Mouse (Mus musculus): ENCODE results near the gene Dhdds. TPM values are rescaled to one million over a fixed set of nuclear protein-coding genes. Genes with fewer than 3 reads are reported as not detected.

Dhdds gene
- total RNA-seq, 2 experiments from 2014 or later: 49.1 to 57.1 TPM

GRCm38 (mm10) chr4:133962566-133962965, 38.2 kb downstream of the Dhdds start:
- intact Hi-C loops (cut with DNase I): loop anchor here (10.0 kb wide), 1 partner anchor 48 kb away; no protein-coding TSS in a partner anchor
- DNase-seq: no peak

- no peak for DNase-seq
- intact Hi-C loops (cut with DNase I): no loop called here
Observed at GRCm38 (mm10) chr4:133958884-133959283, 41.8 kb downstream of the Dhdds start.

GRCm38 (mm10) chr4:133956358-133956757, 44.4 kb downstream of the Dhdds start:
- intact Hi-C loops (cut with DNase I): no loop called here
- no peak for DNase-seq

GRCm38 (mm10) chr4:133946736-133947135, 54.0 kb downstream of the Dhdds start:
- intact Hi-C loops (cut with DNase I): no loop called here
- DNase-seq: no peak

DNA sequence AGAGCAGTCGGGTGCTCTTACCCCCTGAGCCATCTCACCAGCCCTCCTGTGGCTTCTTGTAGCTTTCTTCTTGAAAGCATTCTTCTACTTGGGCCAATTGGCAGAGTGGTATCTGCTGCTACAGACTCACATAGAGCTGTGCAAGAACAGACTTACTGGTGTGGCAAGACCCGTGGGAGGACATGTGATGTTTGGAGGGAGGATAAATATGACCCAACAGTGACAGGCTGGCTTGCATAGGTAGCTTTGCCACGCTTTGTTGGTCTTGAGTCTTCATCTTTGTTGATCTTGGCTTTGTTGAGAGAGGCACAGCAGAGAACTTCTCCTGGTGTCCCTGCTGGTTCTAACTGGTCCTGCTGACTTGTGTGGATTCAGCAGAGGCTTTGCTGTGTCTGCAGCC, 56.9 kb downstream of the Dhdds start:
- no peak for DNase-seq
- intact Hi-C loops (cut with DNase I): no loop called here

GRCm38 (mm10) chr4:133942679-133943078, 58.0 kb downstream of the Dhdds start:
- intact Hi-C loops (cut with DNase I): no loop called here
- no peak for DNase-seq

GRCm38 (mm10) chr4:133941576-133941975, 59.1 kb downstream of the Dhdds start:
- intact Hi-C loops (cut with DNase I): no loop called here
- DNase-seq: no peak

DNA sequence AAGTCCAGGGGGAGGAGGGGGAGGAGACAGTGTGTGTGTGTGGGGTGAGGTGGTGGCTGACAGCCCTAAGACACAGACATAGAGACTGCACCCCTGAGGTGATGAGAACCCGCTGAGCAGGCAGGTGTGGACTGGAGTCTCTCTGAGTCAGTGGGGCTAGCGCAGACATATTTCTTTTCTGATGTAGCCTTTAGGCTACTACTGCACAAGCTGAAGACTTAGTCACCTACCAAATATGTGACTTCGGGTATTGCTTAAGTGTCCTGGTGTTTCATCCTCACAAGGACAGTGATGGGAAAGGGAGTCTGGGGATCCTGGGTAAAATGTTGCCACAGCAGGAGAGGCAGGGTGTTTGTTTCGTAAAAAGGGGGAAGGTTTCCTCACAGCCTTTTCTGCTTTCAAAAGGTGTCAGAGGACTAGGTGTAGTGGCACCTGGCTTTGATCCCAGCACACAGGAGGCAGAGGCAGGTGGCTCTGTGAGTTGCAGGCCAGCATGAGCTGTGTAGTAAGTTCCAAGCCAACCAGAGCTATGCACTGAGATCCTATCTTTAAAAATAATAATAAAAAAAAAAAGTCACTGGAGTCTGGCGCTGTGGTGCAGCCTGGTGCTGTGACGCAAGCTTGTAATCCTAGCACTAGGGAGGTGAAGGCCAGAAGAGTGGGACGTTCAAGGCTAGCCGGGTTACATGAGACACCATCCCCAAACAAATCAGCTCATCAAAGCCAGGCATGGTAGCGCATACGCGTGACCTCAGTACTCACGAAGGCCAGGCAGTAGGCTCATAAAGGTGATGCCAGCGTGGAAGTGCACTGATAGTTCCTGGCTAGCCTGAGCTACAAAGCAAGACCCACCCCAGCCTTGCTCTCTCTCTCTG, 60.1 kb downstream of the Dhdds start:
- intact Hi-C loops (cut with DNase I): no loop called here
- DNase-seq: no peak

- no peak for DNase-seq
- intact Hi-C loops (cut with DNase I): no loop called here
Observed at GRCm38 (mm10) chr4:133938077-133938476, 62.6 kb downstream of the Dhdds start.

- intact Hi-C loops (cut with DNase I): no loop called here
- no peak for DNase-seq
Observed at GRCm38 (mm10) chr4:133931785-133932184, 68.9 kb downstream of the Dhdds start.

DNA sequence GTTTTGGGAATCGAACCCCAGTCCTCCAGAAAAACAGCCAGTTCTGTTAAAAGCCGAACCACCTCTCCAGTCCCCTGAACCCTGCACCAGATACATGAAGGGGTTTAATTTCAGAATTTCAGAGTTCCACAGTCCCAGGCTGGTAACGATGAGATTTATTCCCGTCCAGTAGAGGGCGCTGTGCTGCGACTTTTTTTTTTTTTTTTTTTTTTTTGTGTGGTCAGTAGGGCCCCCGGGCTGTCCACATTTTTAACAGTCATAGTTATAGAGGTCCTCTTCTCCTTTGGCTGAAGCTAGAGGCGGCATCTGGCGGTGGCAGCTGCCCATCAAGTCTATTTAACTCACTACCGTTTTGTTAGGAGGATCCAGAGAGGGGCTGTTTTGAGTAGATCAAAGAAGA, 69.4 kb downstream of the Dhdds start:
- DNase-seq: no peak
- intact Hi-C loops (cut with DNase I): no loop called here

DNA sequence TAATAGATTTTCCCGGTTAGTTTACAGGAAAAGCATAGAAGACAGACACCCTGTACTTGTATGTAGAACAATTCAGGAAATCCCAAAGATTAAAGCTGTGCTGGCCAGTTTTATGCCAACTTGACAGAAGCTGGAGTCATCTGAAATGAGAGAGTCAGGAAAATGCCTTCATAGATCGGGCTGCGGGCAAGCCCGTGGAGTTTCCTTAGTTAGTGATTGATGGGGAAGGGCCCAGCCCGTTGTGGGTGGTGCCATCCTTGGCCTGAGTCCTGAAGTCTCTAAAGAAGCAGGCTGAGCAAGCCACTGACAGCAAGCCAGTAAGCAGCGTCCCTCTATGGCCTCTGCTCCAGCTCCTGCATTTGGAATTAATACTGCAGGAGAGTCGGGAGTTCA, 71.4 kb downstream of the Dhdds start:
- intact Hi-C loops (cut with DNase I): no loop called here
- DNase-seq: no peak

GRCm38 (mm10) chr4:133928576-133929277, 72.0 kb downstream of the Dhdds start:
- intact Hi-C loops (cut with DNase I): no loop called here
- no peak for DNase-seq

- intact Hi-C loops (cut with DNase I): no loop called here
- DNase-seq: no peak
Observed at GRCm38 (mm10) chr4:133925204-133925603, 75.5 kb downstream of the Dhdds start.

DNA sequence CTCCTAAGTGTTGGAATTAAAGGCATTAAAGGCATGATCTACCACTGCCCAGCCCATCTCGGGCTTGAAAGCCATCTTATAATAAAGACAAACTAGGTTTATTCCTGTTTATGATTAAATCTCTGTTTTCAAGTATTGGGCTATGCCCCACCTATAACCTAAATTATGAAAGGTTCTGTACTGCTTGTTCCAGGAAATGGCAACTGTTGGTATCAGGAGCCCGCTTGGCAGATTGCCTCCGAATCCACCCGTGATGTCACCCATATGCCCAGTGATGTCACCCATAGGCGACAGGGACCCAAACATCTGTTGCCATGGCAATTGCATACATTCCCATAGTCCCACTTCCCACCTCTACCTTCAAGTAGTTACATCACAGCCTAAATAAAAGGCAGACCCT, 77.0 kb downstream of the Dhdds start:
- no peak for DNase-seq
- intact Hi-C loops (cut with DNase I): no loop called here

Other genes starting within 250 kb of the Dhdds start
- gene Arid1a, start 244.1 kb downstream of the Dhdds start, total RNA-seq (2021): 100 to 1,000 TPM; 114 to 121 TPM
- 10 to 100 TPM; 16.8 to 18.7 TPM for gene Rps6ka1, start 113.1 kb downstream of the Dhdds start, total RNA-seq (2021)
- gene Hmgn2, start 32.3 kb downstream of the Dhdds start, total RNA-seq (2021): 100 to 1,000 TPM; 274 to 291 TPM
- gene Lin28a, start 17.9 kb upstream of the Dhdds start, total RNA-seq (2021): not detected
- not detected for gene Zfp683, start 52.9 kb upstream of the Dhdds start, total RNA-seq (2021)
- gene Crybg2, start 59.9 kb upstream of the Dhdds start, total RNA-seq (2021): 1 to 10 TPM; 5.8 to 8.5 TPM
- gene Cd52, start 94.2 kb upstream of the Dhdds start, total RNA-seq (2021): 1 to 10 TPM; 1.1 to 1.6 TPM
- gene Ubxn11, start 101.7 kb upstream of the Dhdds start, total RNA-seq (2021): 10 to 100 TPM; 16.9 to 24.0 TPM
- gene Sh3bgrl3, start 127.9 kb upstream of the Dhdds start, total RNA-seq (2021): 100 to 1,000 TPM; 214 to 231 TPM
- 10 to 100 TPM; 11.2 to 17.0 TPM for gene Cep85, start 186.2 kb upstream of the Dhdds start, total RNA-seq (2021)
- not detected for gene Gm7534, start 202.1 kb upstream of the Dhdds start, total RNA-seq (2021)
- under 1 TPM in 1 of 2 experiments, not detected in 1; 0.34 TPM for gene Catsper4, start 226.5 kb upstream of the Dhdds start, total RNA-seq (2021)
- gene Cnksr1, start 237.5 kb upstream of the Dhdds start, total RNA-seq (2021): under 1 TPM; 0.22 to 0.36 TPM
- not detected for gene E130218I03Rik, start 242.7 kb upstream of the Dhdds start, total RNA-seq (2021)
- gene Zfp593, start 244.7 kb upstream of the Dhdds start, total RNA-seq (2021): 10 to 100 TPM; 15.4 to 16.5 TPM
- gene Gm30191, start 246.0 kb upstream of the Dhdds start, total RNA-seq (2021): not detected